Mouse (Mus musculus): Measurements from ENCODE around the gene Hdgf. TPM values are rescaled to one million over a fixed set of nuclear protein-coding genes. Genes with fewer than 3 reads are reported as not detected.

The Hdgf gene
- polyA plus RNA-seq, 1 experiment = 279 TPM

GRCm38 (mm10) chr3:87947811-87948199, 41.7 kb downstream of the Hdgf start:
- no peak for TF ChIP-seq CTCF (IDR thresholded peaks at IDR 0.05; ENCODE audit: control insufficient read depth, insufficient read depth, insufficient read length)
- no peak for TF ChIP-seq FOSL1 (IDR thresholded peaks at IDR 0.05; ENCODE audit: insufficient read depth, low read length, poor library complexity, severe bottlenecking)
- no peak for TF ChIP-seq MYOG (IDR thresholded peaks at IDR 0.05; ENCODE audit: control insufficient read depth, extremely low read depth, insufficient read length)
- no peak for TF ChIP-seq CEBPB (IDR thresholded peaks at IDR 0.05; ENCODE audit: low read depth)
- TF ChIP-seq MAX (IDR thresholded peaks at IDR 0.05) = no peak
- TF ChIP-seq USF1 (IDR thresholded peaks at IDR 0.05; ENCODE audit: low read depth) = no peak
- TF ChIP-seq MYOD1 (IDR thresholded peaks at IDR 0.05; ENCODE audit: control insufficient read depth, insufficient read length, low read depth) = no peak
- Histone ChIP-seq H3K4me3 (ENCODE audit: insufficient read depth, poor library complexity, severe bottlenecking) (no peak overlapping the region), H3ac (ENCODE audit: control insufficient read depth, insufficient read length, low read depth) (no peak overlapping the region), H3K79me2 (ENCODE audit: control insufficient read depth, insufficient read depth) (no peaks in the 10 kb centered on the region), H3K79me3 (ENCODE audit: low read depth) (no peaks in the 10 kb centered on the region), H3K27me3 (ENCODE audit: control insufficient read depth, insufficient read depth, insufficient read length) (no peaks in the 10 kb centered on the region), H3K36me3 (ENCODE audit: control insufficient read depth, insufficient read depth) (peaks cover 15% of the 10 kb centered on the region)

DNA sequence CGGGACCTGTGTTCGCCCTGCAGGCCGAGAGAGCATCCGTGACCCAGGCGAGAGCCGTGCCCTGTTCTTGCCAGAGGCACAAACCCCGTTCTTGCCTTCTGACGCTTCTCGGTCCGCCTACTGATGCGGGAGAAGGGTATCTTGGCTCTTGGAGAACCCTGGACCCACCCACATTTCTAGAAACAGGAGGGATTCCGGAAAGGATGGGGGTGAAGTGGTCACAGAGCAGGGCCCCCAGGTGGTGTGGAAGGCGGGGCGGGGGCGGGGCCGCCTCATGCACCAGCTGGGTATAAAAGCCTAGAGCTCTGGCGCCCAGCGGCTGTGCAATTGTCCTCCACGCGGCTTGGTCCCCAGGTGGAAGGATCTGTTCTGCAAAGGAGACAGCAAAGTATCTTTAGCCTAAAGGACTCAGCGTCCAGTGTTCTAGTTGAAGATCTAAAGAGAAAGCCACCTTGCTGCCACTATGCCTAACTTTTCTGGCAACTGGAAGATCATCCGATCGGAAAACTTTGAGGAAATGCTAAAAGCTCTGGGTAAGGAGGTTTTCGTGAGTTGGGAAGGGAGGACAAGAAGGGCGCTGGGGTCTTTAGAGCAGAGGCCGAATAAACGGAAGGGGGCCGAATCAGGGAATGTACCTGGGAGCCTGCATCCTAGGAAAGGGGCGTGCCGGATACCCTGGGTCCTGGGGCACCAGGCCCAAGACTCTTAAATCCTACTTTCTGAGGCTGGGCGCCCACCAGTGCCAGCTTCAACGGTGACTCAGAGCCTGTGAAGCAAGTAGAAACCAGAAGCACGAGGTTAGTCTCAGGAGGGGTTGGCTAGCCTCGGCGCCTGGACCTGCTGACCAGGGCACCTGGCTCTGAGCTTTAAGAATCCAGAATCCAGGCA, 42.5 kb downstream of the Hdgf start, which contains the start of gene Crabp2:
Gene Crabp2 (plus strand): TSS at position 289 of the 888 bp plus-strand sequence.
- no peak within 1 kb of the TSS for H3ac ChIP-seq (ENCODE audit: control insufficient read depth, insufficient read length, low read depth)
- no peak for TF ChIP-seq MAX (IDR thresholded peaks at IDR 0.05)
- no peak for TF ChIP-seq MYOD1 (IDR thresholded peaks at IDR 0.05; ENCODE audit: control insufficient read depth, insufficient read length, low read depth)
- TF ChIP-seq USF1 (IDR thresholded peaks at IDR 0.05; ENCODE audit: low read depth) = no peak
- no peak for TF ChIP-seq MYOG (IDR thresholded peaks at IDR 0.05; ENCODE audit: control insufficient read depth, extremely low read depth, insufficient read length)
- TF ChIP-seq FOSL1 (IDR thresholded peaks at IDR 0.05; ENCODE audit: insufficient read depth, low read length, poor library complexity, severe bottlenecking) = no peak
- no peak for TF ChIP-seq CEBPB (IDR thresholded peaks at IDR 0.05; ENCODE audit: low read depth)
- TF ChIP-seq CTCF (IDR thresholded peaks at IDR 0.05; ENCODE audit: control insufficient read depth, insufficient read depth, insufficient read length) = no peak
- H3K4me3 ChIP-seq (ENCODE audit: insufficient read depth, poor library complexity, severe bottlenecking) = no peak within 1 kb of the TSS
- H3K79me3 ChIP-seq (ENCODE audit: low read depth) = no peaks in the 10 kb centered on the region
- H3K79me2 ChIP-seq (ENCODE audit: control insufficient read depth, insufficient read depth) = no peaks in the 10 kb centered on the region
- no peaks in the 10 kb centered on the region for H3K27me3 ChIP-seq (ENCODE audit: control insufficient read depth, insufficient read depth, insufficient read length)
- peaks cover 9% of the 10 kb centered on the region for H3K36me3 ChIP-seq (ENCODE audit: control insufficient read depth, insufficient read depth)

- H3K79me2 ChIP-seq (ENCODE audit: control insufficient read depth, insufficient read depth) = no peaks in the 10 kb centered on the region
- no peak overlapping the region for H3K4me3 ChIP-seq (ENCODE audit: insufficient read depth, poor library complexity, severe bottlenecking)
- TF ChIP-seq USF1 (IDR thresholded peaks at IDR 0.05; ENCODE audit: low read depth) (no peak), MYOD1 (IDR thresholded peaks at IDR 0.05; ENCODE audit: control insufficient read depth, insufficient read length, low read depth) (no peak), CTCF (IDR thresholded peaks at IDR 0.05; ENCODE audit: control insufficient read depth, insufficient read depth, insufficient read length) (no peak), MYOG (IDR thresholded peaks at IDR 0.05; ENCODE audit: control insufficient read depth, extremely low read depth, insufficient read length) (no peak), CEBPB (IDR thresholded peaks at IDR 0.05; ENCODE audit: low read depth) (no peak), MAX (IDR thresholded peaks at IDR 0.05) (no peak), FOSL1 (IDR thresholded peaks at IDR 0.05; ENCODE audit: insufficient read depth, low read length, poor library complexity, severe bottlenecking) (no peak)
- no peaks in the 10 kb centered on the region for H3K79me3 ChIP-seq (ENCODE audit: low read depth)
- H3ac ChIP-seq (ENCODE audit: control insufficient read depth, insufficient read length, low read depth) = no peak overlapping the region
- H3K36me3 ChIP-seq (ENCODE audit: control insufficient read depth, insufficient read depth) = peaks cover 4% of the 10 kb centered on the region
- H3K27me3 ChIP-seq (ENCODE audit: control insufficient read depth, insufficient read depth, insufficient read length) = no peaks in the 10 kb centered on the region
Measured at GRCm38 (mm10) chr3:87949266-87949954, 43.3 kb downstream of the Hdgf start.

DNA sequence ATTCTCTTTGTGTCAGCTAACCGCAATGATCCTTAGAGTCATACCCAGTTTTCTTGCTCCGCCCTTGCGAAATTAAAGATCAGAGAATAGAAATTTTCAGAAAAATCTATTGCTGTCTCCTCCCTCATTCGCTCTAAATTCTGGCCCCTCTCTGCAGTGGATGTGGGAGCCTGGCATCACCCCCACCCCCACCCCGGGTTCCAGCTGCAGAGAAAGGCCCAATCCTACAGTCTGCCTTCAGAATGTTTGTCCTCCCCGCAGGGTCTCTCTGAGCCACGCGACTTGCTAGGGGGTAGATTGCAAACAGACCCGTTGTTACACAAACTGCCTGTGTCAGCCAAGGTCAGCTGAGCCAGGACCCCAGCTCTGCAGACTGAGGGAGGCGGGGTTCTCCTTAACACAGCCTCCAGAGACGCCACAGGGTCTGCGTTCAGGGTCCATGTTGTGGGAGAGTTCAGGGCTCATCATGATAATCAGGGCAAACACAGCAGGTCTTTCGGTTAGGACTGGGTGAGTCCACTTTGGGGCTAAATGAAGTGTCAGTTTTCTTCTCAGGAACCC, 43.9 kb downstream of the Hdgf start:
- TF ChIP-seq MAX (IDR thresholded peaks at IDR 0.05) = no peak
- TF ChIP-seq MYOG (IDR thresholded peaks at IDR 0.05; ENCODE audit: control insufficient read depth, extremely low read depth, insufficient read length) = no peak
- TF ChIP-seq USF1 (IDR thresholded peaks at IDR 0.05; ENCODE audit: low read depth) = no peak
- TF ChIP-seq CTCF (IDR thresholded peaks at IDR 0.05; ENCODE audit: control insufficient read depth, insufficient read depth, insufficient read length) = no peak
- TF ChIP-seq FOSL1 (IDR thresholded peaks at IDR 0.05; ENCODE audit: insufficient read depth, low read length, poor library complexity, severe bottlenecking) = no peak
- TF ChIP-seq CEBPB (IDR thresholded peaks at IDR 0.05; ENCODE audit: low read depth) = no peak
- no peak for TF ChIP-seq MYOD1 (IDR thresholded peaks at IDR 0.05; ENCODE audit: control insufficient read depth, insufficient read length, low read depth)
- H3K36me3 ChIP-seq (ENCODE audit: control insufficient read depth, insufficient read depth) = no peaks in the 10 kb centered on the region
- no peak overlapping the region for H3ac ChIP-seq (ENCODE audit: control insufficient read depth, insufficient read length, low read depth)
- H3K4me3 ChIP-seq (ENCODE audit: insufficient read depth, poor library complexity, severe bottlenecking) = no peak overlapping the region
- no peaks in the 10 kb centered on the region for H3K79me2 ChIP-seq (ENCODE audit: control insufficient read depth, insufficient read depth)
- H3K27me3 ChIP-seq (ENCODE audit: control insufficient read depth, insufficient read depth, insufficient read length) = no peaks in the 10 kb centered on the region
- H3K79me3 ChIP-seq (ENCODE audit: low read depth) = no peaks in the 10 kb centered on the region

DNA sequence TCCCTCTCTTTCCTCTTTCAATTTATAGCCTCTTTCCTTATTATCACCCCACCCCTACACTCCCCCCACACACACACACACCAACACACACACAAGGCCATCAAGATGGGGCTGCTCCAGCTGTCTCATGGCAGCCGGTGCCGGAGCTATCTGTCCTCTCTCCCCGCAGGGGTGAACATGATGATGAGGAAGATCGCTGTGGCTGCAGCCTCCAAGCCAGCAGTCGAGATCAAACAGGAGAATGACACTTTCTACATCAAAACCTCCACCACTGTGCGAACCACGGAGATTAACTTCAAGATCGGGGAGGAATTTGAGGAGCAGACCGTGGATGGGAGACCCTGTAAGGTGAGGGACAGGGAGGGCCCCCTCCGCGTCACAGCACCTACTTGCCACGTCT, 45.8 kb downstream of the Hdgf start:
- TF ChIP-seq MYOG (IDR thresholded peaks at IDR 0.05; ENCODE audit: control insufficient read depth, extremely low read depth, insufficient read length) = no peak
- no peak for TF ChIP-seq FOSL1 (IDR thresholded peaks at IDR 0.05; ENCODE audit: insufficient read depth, low read length, poor library complexity, severe bottlenecking)
- TF ChIP-seq USF1 (IDR thresholded peaks at IDR 0.05; ENCODE audit: low read depth) = no peak
- no peak for TF ChIP-seq CTCF (IDR thresholded peaks at IDR 0.05; ENCODE audit: control insufficient read depth, insufficient read depth, insufficient read length)
- TF ChIP-seq CEBPB (IDR thresholded peaks at IDR 0.05; ENCODE audit: low read depth) = no peak
- TF ChIP-seq MAX (IDR thresholded peaks at IDR 0.05) = no peak
- TF ChIP-seq MYOD1 (IDR thresholded peaks at IDR 0.05; ENCODE audit: control insufficient read depth, insufficient read length, low read depth) = no peak
- H3K79me2 ChIP-seq (ENCODE audit: control insufficient read depth, insufficient read depth) = no peaks in the 10 kb centered on the region
- no peaks in the 10 kb centered on the region for H3K27me3 ChIP-seq (ENCODE audit: control insufficient read depth, insufficient read depth, insufficient read length)
- H3ac ChIP-seq (ENCODE audit: control insufficient read depth, insufficient read length, low read depth) = no peak overlapping the region
- H3K79me3 ChIP-seq (ENCODE audit: low read depth) = no peaks in the 10 kb centered on the region
- no peaks in the 10 kb centered on the region for H3K36me3 ChIP-seq (ENCODE audit: control insufficient read depth, insufficient read depth)
- no peak overlapping the region for H3K4me3 ChIP-seq (ENCODE audit: insufficient read depth, poor library complexity, severe bottlenecking)

Data from C2C12 (cell line).